8 mouse cellular contexts compared by ENCODE assay signal in genomic region chr5:15934376-15935233, GRCm38 (mm10). TPM values are rescaled to one million over a fixed set of nuclear protein-coding genes. Genes with fewer than 3 reads are reported as not detected.
A peak's percentile ranks its signal among the peaks of the same experiment; 100 is the strongest.
DNase-seq lines count a peak whose midpoint lies in the region; ATAC-seq and TF ChIP-seq lines count a peak whose summit lies in the region.

TSS of gene Cacna2d1 (plus strand) at chr5:15934691.

- no peaks in the 10 kb centered on the region for H3K36me3 ChIP-seq in spleen, adult 2 months (ENCODE audit: control insufficient read depth, insufficient read depth, low read length)
- H3K36me3 ChIP-seq in embryonic facial prominence, embryonic 13.5 days = no peaks in the 10 kb centered on the region
- no peaks in the 10 kb centered on the region for H3K36me3 ChIP-seq in heart, adult 2 months (ENCODE audit: control insufficient read depth, insufficient read depth, low read length)
- no peaks in the 10 kb centered on the region for H3K36me3 ChIP-seq in limb, embryonic 13.5 days
- no peaks in the 10 kb centered on the region for H3K36me3 ChIP-seq in midbrain, embryonic 15.5 days (replicated peaks)
- no peaks in the 10 kb centered on the region for H3K36me3 ChIP-seq in stomach, postnatal 0 days (ENCODE audit: control insufficient read depth, insufficient read depth, low read length)

- H3K27ac ChIP-seq in spleen, adult 2 months (ENCODE audit: insufficient read depth, low read length) = no peak within 1 kb of the TSS
- H3K27ac ChIP-seq in embryonic facial prominence, embryonic 13.5 days = peak within 1 kb of the TSS; percentile 78
- peak within 1 kb of the TSS; percentile 76 for H3K27ac ChIP-seq in heart, adult 2 months
- H3K27ac ChIP-seq in limb, embryonic 13.5 days = peak within 1 kb of the TSS; percentile 93
- H3K27ac ChIP-seq in midbrain, embryonic 15.5 days = peak within 1 kb of the TSS; percentile 98
- peak within 1 kb of the TSS; percentile 91 for H3K27ac ChIP-seq in stomach, postnatal 0 days (replicated peaks)

- ATAC-seq in embryonic facial prominence, embryonic 13.5 days (ENCODE audit: insufficient number of reproducible peaks, insufficient read depth, low FRiP score, low TSS enrichment, low read depth) = peak; percentile 85
- ATAC-seq in limb, embryonic 13.5 days (ENCODE audit: low FRiP score, low read depth) = peak; percentile 92
- ATAC-seq in midbrain, embryonic 15.5 days (replicated peaks) = peak; percentile 87
- peak; percentile 90 for ATAC-seq in stomach, postnatal 0 days (ENCODE audit: low FRiP score, low TSS enrichment)

- no peaks in the 10 kb centered on the region for H3K79me2 ChIP-seq in heart, adult 2 months (replicated peaks; ENCODE audit: control insufficient read depth, insufficient read depth, low read length)

- H3K4me1 ChIP-seq in spleen, adult 2 months (ENCODE audit: control insufficient read depth, insufficient read depth, insufficient read length) = no peaks in the 10 kb centered on the region
- H3K4me1 ChIP-seq in embryonic facial prominence, embryonic 13.5 days = peaks cover 19% of the 10 kb centered on the region
- no peaks in the 10 kb centered on the region; the same call in 1 of the 2 replicates for H3K4me1 ChIP-seq in heart, adult 2 months (ENCODE audit: control insufficient read depth, insufficient read depth, low read length)
- H3K4me1 ChIP-seq in limb, embryonic 13.5 days = peaks cover 23% of the 10 kb centered on the region
- H3K4me1 ChIP-seq in midbrain, embryonic 15.5 days = 0 out of 2 replicates have a peak, but pooled peaks cover 4% of the 10 kb centered on the region
- no peaks in the 10 kb centered on the region for H3K4me1 ChIP-seq in stomach, postnatal 0 days (replicated peaks; ENCODE audit: control insufficient read depth, insufficient read depth)

- intact Hi-C loops in heart, adult 2 months (cut with DNase I) = loop anchor here (5.0 to 10.0 kb wide), 3 partner anchors 38 to 120 kb away; no protein-coding TSS in a partner anchor

- 4% methylated on average over 91 of the region's 120 CpGs for WGBS in spleen, adult 2 months
- under 1% methylated on average over 66 of the region's 120 CpGs for WGBS in embryonic facial prominence, embryonic 13.5 days
- WGBS in heart, adult 2 months = under 1% methylated on average over 109 of the region's 120 CpGs
- WGBS in limb, embryonic 13.5 days = under 1% methylated on average over 89 of the region's 120 CpGs
- WGBS in midbrain, embryonic 15.5 days = under 1% methylated on average over 64 of the region's 120 CpGs
- under 1% methylated on average over 58 of the region's 120 CpGs for WGBS in stomach, postnatal 0 days

- H3K4me3 ChIP-seq in spleen, adult 2 months (ENCODE audit: extremely low read depth, insufficient read depth, insufficient read length) = peak within 1 kb of the TSS; percentile 3; the same call in 1 of the 2 replicates
- H3K4me3 ChIP-seq in embryonic facial prominence, embryonic 13.5 days = peak within 1 kb of the TSS; percentile 67
- H3K4me3 ChIP-seq in heart, adult 2 months = peak within 1 kb of the TSS; percentile 52
- peak within 1 kb of the TSS; percentile 78 for H3K4me3 ChIP-seq in limb, embryonic 13.5 days
- peak within 1 kb of the TSS; percentile 75 for H3K4me3 ChIP-seq in midbrain, embryonic 15.5 days
- H3K4me3 ChIP-seq in stomach, postnatal 0 days (ENCODE audit: low read depth, low read length) = peak within 1 kb of the TSS; percentile 65

- DNase-seq in spleen, adult 2 months (ENCODE audit: low read depth in 1 of 2, low spot score in 2 of 2) = no peak
- DNase-seq in spleen, postnatal 14 days (ENCODE audit: low spot score in 2 of 2) = no peak
- DNase-seq in heart, adult 2 months = peak; percentile 78 to 80
- DNase-seq in kidney, adult 18-20 months = peak; percentile 38
- DNase-seq in stomach, postnatal 0 days (ENCODE audit: low spot score) = peak; percentile 63

- TF ChIP-seq EP300 in heart, adult 2 months (IDR thresholded peaks at IDR 0.05; ENCODE audit: insufficient read depth, low read depth, low read length) = no peak
- no peak for TF ChIP-seq EP300 in stomach, postnatal 0 days (optimal IDR thresholded peaks at IDR 0.05)

- TF ChIP-seq POLR2A in spleen, adult 2 months (IDR thresholded peaks at IDR 0.05; ENCODE audit: low read depth, low read length) = no peak
- peak; percentile 34; the same call in 1 of the 2 replicates for TF ChIP-seq POLR2A in heart, adult 2 months (IDR thresholded peaks at IDR 0.05; ENCODE audit: insufficient read depth, low read depth, low read length)

- peak within 1 kb of the TSS; percentile 81 for H3K4me2 ChIP-seq in embryonic facial prominence, embryonic 13.5 days
- peak within 1 kb of the TSS; percentile 81 for H3K4me2 ChIP-seq in limb, embryonic 13.5 days (replicated peaks)
- peak within 1 kb of the TSS; percentile 83 for H3K4me2 ChIP-seq in midbrain, embryonic 15.5 days
- peak within 1 kb of the TSS; percentile 68 for H3K4me2 ChIP-seq in stomach, postnatal 0 days (replicated peaks; ENCODE audit: low read depth)

- H3K9me3 ChIP-seq in embryonic facial prominence, embryonic 13.5 days = no peaks in the 10 kb centered on the region
- H3K9me3 ChIP-seq in limb, embryonic 13.5 days = no peaks in the 10 kb centered on the region
- H3K9me3 ChIP-seq in midbrain, embryonic 15.5 days = no peaks in the 10 kb centered on the region
- H3K9me3 ChIP-seq in stomach, postnatal 0 days (ENCODE audit: control insufficient read depth, low read length) = no peaks in the 10 kb centered on the region

- peak within 1 kb of the TSS; percentile 84 for H3K9ac ChIP-seq in embryonic facial prominence, embryonic 13.5 days
- peak within 1 kb of the TSS; percentile 80 for H3K9ac ChIP-seq in heart, adult 2 months (ENCODE audit: low read depth, low read length)
- peak within 1 kb of the TSS; percentile 94 for H3K9ac ChIP-seq in limb, embryonic 13.5 days
- H3K9ac ChIP-seq in midbrain, embryonic 15.5 days = peak within 1 kb of the TSS; percentile 92
- H3K9ac ChIP-seq in stomach, postnatal 0 days (ENCODE audit: low read length) = peak within 1 kb of the TSS; percentile 76

- peaks cover 5% of the 10 kb centered on the region for H3K27me3 ChIP-seq in spleen, adult 2 months (ENCODE audit: control insufficient read depth, insufficient read depth, low read length)
- H3K27me3 ChIP-seq in embryonic facial prominence, embryonic 13.5 days = peaks cover 33% of the 10 kb centered on the region
- H3K27me3 ChIP-seq in heart, adult 2 months (ENCODE audit: control insufficient read depth, insufficient read depth, low read length) = no peaks in the 10 kb centered on the region
- 0 out of 2 replicates have a peak, but pooled peaks cover 4% of the 10 kb centered on the region for H3K27me3 ChIP-seq in limb, embryonic 13.5 days
- peaks cover 6% of the 10 kb centered on the region; the same call in 1 of the 2 replicates for H3K27me3 ChIP-seq in midbrain, embryonic 15.5 days (replicated peaks)
- H3K27me3 ChIP-seq in stomach, postnatal 0 days (ENCODE audit: control insufficient read depth, insufficient read depth, low read length) = no peaks in the 10 kb centered on the region

- TF ChIP-seq CTCF in spleen, adult 2 months (IDR thresholded peaks at IDR 0.05; ENCODE audit: extremely low read depth, insufficient read depth, insufficient read length, insufficient replicate concordance) = no peak
- no peak for TF ChIP-seq CTCF in heart, adult 2 months (IDR thresholded peaks at IDR 0.05)
- no peak for TF ChIP-seq CTCF in stomach, postnatal 0 days (IDR thresholded peaks at IDR 0.05; ENCODE audit: low read depth)

RNA-seq across cellular contexts. Expression of gene Cacna2d1, which starts in this region (rescaled TPM):
- 0.32 and 0.33 TPM in 2 replicates for polyA plus RNA-seq in spleen, adult 2 months (2012; rRNA removed)
- 11.4 and 14.0 TPM in 2 replicates for polyA plus RNA-seq in embryonic facial prominence, embryonic 13.5 days (2015; fragmentation: Nextera tagmentation; extraction: Ambion mirVana)
- total RNA-seq in heart, adult 2 months (2021) = 10 to 100 TPM; 81.9 to 90.3 TPM
- polyA plus RNA-seq in heart, adult 2 months (2012; rRNA removed) = 26.8 and 59.6 TPM in 2 replicates
- 22.9 and 25.9 TPM in 2 replicates for polyA plus RNA-seq in limb, embryonic 13.5 days (2015; fragmentation: Nextera tagmentation; extraction: Ambion mirVana)
- 37.0 and 40.5 TPM in 2 replicates for polyA plus RNA-seq in midbrain, embryonic 15.5 days (2015; fragmentation: Nextera tagmentation; extraction: Ambion mirVana)
- 7.5 and 7.6 TPM in 2 replicates for polyA plus RNA-seq in stomach, postnatal 0 days (2015; fragmentation: Nextera tagmentation; extraction: Ambion mirVana)

Comparison
In these comparisons a context has a peak if more than half of its experiments do, and no peak if none do; other contexts are left out.
1. DNase-seq: peak in heart, adult 2 months (2 of 2), kidney, adult 18-20 months (single experiment) and stomach, postnatal 0 days (single experiment); none in spleen, adult 2 months (0 of 2) and spleen, postnatal 14 days (0 of 2).
2. H3K4me3 ChIP-seq: peak in every context shown above with its lines; median percentile 78 in limb, embryonic 13.5 days; 75 in midbrain, embryonic 15.5 days; 67 in embryonic facial prominence, embryonic 13.5 days; 65 in stomach, postnatal 0 days; 52 in heart, adult 2 months; 3 in spleen, adult 2 months.
3. Peak in every context shown above with its lines, with median percentiles within 50 percentile points of each other: ATAC-seq, H3K4me2 ChIP-seq and H3K9ac ChIP-seq.